Mouse (Mus musculus) heart, adult 2 months (tissue): ENCODE measurements around the gene Cfh. TPM values are rescaled to one million over a fixed set of nuclear protein-coding genes. Genes with fewer than 3 reads are reported as not detected.

Experiments used
- DNase-seq, 2 experiments: peaks; one replicate each; pipeline ENCODE4 v3.0.0; 2021
- H3K27ac ChIP-seq: fragments of 200-600 bp; 2 replicates; pipeline ENCODE4 v1.8.1; 2022
- H3K27me3 ChIP-seq: fragments of 200-500 bp; 2 replicates; pipeline ENCODE4 v1.6.1; 2012; ENCODE audit warnings: mild to moderate bottlenecking, low read length, inconsistent platforms, mixed read lengths; ENCODE audit not compliant: control insufficient read depth, insufficient read depth
- H3K36me3 ChIP-seq: fragments of 200-500 bp; 2 replicates; pipeline ENCODE4 v1.6.1; 2012; ENCODE audit warnings: low read length, inconsistent platforms; ENCODE audit not compliant: control insufficient read depth, insufficient read depth
- H3K4me1 ChIP-seq: fragments of 200-500 bp; 2 replicates; pipeline ENCODE4 v1.6.1; 2011; ENCODE audit warnings: low read length; ENCODE audit not compliant: control insufficient read depth, insufficient read depth
- H3K4me3 ChIP-seq: fragments of 200-600 bp; 2 replicates; pipeline ENCODE4 v1.8.1; 2022
- H3K79me2 ChIP-seq: fragments of 200-500 bp; replicated peaks from 2 replicates; pipeline ENCODE4 v1.6.1; 2012; ENCODE audit warnings: mild to moderate bottlenecking, inconsistent platforms, low read length, moderate library complexity, mixed read lengths; ENCODE audit not compliant: control insufficient read depth, insufficient read depth
- H3K9ac ChIP-seq: fragments of 200-500 bp; 2 replicates; pipeline ENCODE4 v1.6.1; 2012; ENCODE audit warnings: low read depth, mild to moderate bottlenecking, control low read depth, inconsistent platforms, low read length, mixed read lengths
- CTCF ChIP-seq: fragments of 200-600 bp; IDR thresholded peaks from 2 replicates; pipeline ENCODE4 v1.8.1; 2022; ENCODE audit warnings: antibody characterized with exemption, mild to moderate bottlenecking, moderate library complexity
- EP300 ChIP-seq: fragments of 200-500 bp; IDR thresholded peaks from 2 replicates; pipeline ENCODE4 v1.6.1; 2011; ENCODE audit warnings: low read depth, low read length, control low read depth; ENCODE audit not compliant: insufficient read depth
- POLR2A ChIP-seq: fragments of 200-500 bp; IDR thresholded peaks from 2 replicates; pipeline ENCODE4 v1.6.1; 2011; ENCODE audit warnings: mild to moderate bottlenecking, low read depth, low read length, control low read depth; ENCODE audit not compliant: insufficient read depth
- WGBS: fragments of 180-500 bp; shearing (Covaris S2); methylation state at CpG from one replicate; pipeline ENCODE4 v1.1.7; 2018; 5-methylcytosine and 5-hydroxymethylcytosine counted together
- intact Hi-C: fragments of 180-260 bp; cut with DNase I; formaldehyde crosslinking; loops from one replicate; pipeline ENCODE4 v1.15.1; 2025
- polyA plus RNA-seq: library from polyadenylated mRNA; depleted of rRNA; stranded (reverse); fragments of >200 nt; gene quantifications from 2 replicates; pipeline ENCODE4 v1.2.3, GENCODE M21; 2012; rRNA removed
- total RNA-seq, 2 experiments: library from RNA; stranded (reverse); gene quantifications; 2 replicates each; pipeline ENCODE4 v1.2.3; 2021

The Cfh gene
- total and polyA plus RNA-seq, 3 experiments: 27.6 to 112 (median 98.3) TPM

DNA sequence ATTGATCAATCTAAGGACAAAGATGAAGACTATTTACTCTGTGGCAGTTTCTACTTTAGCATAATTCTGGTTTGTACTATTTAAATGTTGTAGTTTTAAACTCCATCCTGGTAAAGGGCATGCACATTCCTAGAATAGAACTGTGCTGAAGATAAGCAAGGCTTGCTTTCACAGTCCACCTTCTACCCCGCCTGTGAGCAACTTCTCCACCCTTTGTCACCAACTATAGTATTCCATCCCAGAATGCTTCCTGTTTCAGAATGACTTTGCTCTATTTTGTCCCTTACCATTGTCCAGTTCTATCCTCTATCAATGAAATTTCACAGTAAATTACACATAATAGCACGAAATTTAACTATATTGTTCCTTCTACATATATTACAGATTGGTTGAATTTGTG lies 8.1 kb downstream of the Cfh start:
- Histone ChIP-seq H3K27ac (no peak overlapping the region), H3K79me2 (no peaks in the 10 kb centered on the region), H3K27me3 (no peaks in the 10 kb centered on the region), H3K4me3 (no peak overlapping the region), H3K4me1 (no peaks in the 10 kb centered on the region), H3K36me3 (peaks cover 1% of the 10 kb centered on the region; the same call in 1 of the 2 replicates), H3K9ac (no peak overlapping the region)
- intact Hi-C loops: no loop called here
- TF ChIP-seq CTCF: no peak
- no peak for TF ChIP-seq EP300
- no peak for TF ChIP-seq POLR2A
- WGBS: 34% methylated on average over 2 of the region's 2 CpGs
- no peak for DNase-seq

- WGBS: 27% methylated on average over 4 of the region's 4 CpGs
- H3K27ac ChIP-seq: no peak overlapping the region
- no peaks in the 10 kb centered on the region for H3K4me1 ChIP-seq
- H3K27me3 ChIP-seq: no peaks in the 10 kb centered on the region
- intact Hi-C loops: loop anchor here (1.0 to 5.0 kb wide), 4 partner anchors 211 to 489 kb away; no protein-coding TSS in a partner anchor
- TF ChIP-seq POLR2A (no peak), EP300 (no peak), CTCF (peak; percentile 74)
- H3K36me3 ChIP-seq: peaks cover 1% of the 10 kb centered on the region; the same call in 1 of the 2 replicates
- 0 out of 2 replicates have a peak overlapping the region, but pooled peaks have one; percentile 3 for H3K4me3 ChIP-seq
- H3K79me2 ChIP-seq: no peaks in the 10 kb centered on the region
- DNase-seq: no peak
- no peak overlapping the region for H3K9ac ChIP-seq
These were observed 11.9 kb downstream of the Cfh start for GRCm38 (mm10) chr1:140171581-140172154.

GRCm38 (mm10) chr1:140158970-140159369 lies 24.6 kb downstream of the Cfh start:
- no peaks in the 10 kb centered on the region for H3K4me1 ChIP-seq
- WGBS: 66% methylated on average over 3 of the region's 3 CpGs
- no peak overlapping the region for H3K4me3 ChIP-seq
- H3K27me3 ChIP-seq: no peaks in the 10 kb centered on the region
- H3K27ac ChIP-seq: no peak overlapping the region
- no peaks in the 10 kb centered on the region for H3K36me3 ChIP-seq
- no peak overlapping the region for H3K9ac ChIP-seq
- intact Hi-C loops: no loop called here
- no peak for DNase-seq
- H3K79me2 ChIP-seq: no peaks in the 10 kb centered on the region
- TF ChIP-seq POLR2A: no peak
- no peak for TF ChIP-seq CTCF
- TF ChIP-seq EP300: no peak

- no peak overlapping the region for H3K4me3 ChIP-seq
- H3K4me1 ChIP-seq: no peaks in the 10 kb centered on the region
- H3K27ac ChIP-seq: no peak overlapping the region
- no peak overlapping the region for H3K9ac ChIP-seq
- intact Hi-C loops: loop anchor here (10.0 kb wide), 1 partner anchor 195 kb away; no protein-coding TSS in a partner anchor
- TF ChIP-seq POLR2A (no peak), EP300 (no peak), CTCF (no peak)
- H3K79me2 ChIP-seq: no peaks in the 10 kb centered on the region
- H3K36me3 ChIP-seq: no peaks in the 10 kb centered on the region
- no peaks in the 10 kb centered on the region for H3K27me3 ChIP-seq
- no peak for DNase-seq
These were observed 114.1 kb downstream of the Cfh start for GRCm38 (mm10) chr1:140069471-140069870.

Other genes starting within 250 kb of the Cfh start
- 1 to 10 TPM; 3.6 to 4.1 TPM for gene Kcnt2, start 62.4 kb upstream of the Cfh start, total RNA-seq
- gene Kcnt2, start 62.4 kb upstream of the Cfh start, polyA plus RNA-seq: 0.78 and 1.6 TPM in 2 replicates